Mouse (Mus musculus): Measurements from ENCODE around the gene Tnfrsf17.
"Not testable (repeated sequence)": the region's sequence is repeated elsewhere in the genome, so short reads cannot be mapped to it uniquely, and the experiment has no call there.

Gene Tnfrsf17

DNA sequence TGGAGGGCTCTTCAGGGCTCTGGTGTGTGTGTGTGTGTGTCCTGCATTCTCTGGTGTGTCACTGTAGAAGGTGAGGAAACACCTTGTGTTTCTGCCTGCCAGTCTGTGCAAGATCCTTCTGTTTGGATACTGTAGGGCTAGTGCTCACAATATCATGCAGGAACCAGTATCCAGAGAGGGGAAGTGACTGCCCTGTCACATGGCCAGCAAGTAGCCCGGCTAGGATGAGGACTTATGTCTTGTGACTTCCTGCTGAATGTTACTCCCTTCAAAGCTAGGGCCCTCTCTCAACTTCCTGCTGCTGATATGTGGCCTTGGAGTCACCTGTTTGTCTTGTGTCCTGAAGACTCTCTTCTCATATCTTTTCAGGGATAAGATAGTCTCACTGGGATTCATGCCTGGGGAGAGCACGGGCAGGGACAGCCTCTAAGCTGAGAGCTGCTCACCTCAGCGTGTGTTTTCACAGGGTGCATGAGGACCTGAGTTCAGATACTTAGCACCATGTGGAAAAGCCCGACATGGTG lies 29.7 kb downstream of the Tnfrsf17 start:
- DNase-seq: no peak

DNA sequence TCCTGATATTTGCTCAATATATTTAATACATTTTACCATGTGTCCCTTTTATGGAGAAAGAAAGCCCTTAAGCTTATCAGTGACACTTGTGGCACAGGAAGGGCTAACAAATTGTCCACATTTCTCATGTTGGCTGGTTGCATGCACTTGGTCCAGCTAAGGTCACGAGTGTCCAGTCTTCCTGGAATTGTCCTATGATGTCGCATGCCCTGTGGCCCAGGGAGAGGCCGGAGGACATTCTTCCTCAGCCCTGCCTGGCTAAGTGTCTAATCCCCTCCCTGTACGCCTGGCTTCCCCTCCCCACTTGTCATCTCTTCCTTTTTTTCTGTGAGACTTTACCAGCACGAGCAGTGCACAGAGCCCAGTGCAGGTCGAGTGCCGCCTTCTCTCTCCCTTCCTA lies 38.3 kb downstream of the Tnfrsf17 start:
- peak; percentile 38 to 52 for DNase-seq

DNA sequence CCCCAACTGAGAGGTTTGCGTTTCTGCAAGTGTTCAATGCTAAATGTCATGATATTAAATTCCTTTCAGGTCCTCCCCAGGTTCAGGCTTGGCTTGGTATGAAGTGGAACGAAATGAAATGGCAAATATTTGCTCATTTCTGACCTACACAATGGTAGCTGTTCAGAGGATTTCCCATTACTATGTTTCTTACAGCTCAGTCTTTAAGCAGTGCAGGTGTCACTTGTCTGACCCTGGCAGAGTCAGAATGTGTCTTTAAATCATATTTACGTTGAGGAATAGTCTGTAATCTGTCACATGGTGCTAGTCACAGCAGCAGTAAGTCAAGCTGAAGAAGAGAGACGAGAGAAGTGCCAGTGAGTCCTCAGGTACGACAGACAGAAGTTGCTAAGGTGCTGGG lies 45.6 kb downstream of the Tnfrsf17 start:
- no peak for DNase-seq

DNA sequence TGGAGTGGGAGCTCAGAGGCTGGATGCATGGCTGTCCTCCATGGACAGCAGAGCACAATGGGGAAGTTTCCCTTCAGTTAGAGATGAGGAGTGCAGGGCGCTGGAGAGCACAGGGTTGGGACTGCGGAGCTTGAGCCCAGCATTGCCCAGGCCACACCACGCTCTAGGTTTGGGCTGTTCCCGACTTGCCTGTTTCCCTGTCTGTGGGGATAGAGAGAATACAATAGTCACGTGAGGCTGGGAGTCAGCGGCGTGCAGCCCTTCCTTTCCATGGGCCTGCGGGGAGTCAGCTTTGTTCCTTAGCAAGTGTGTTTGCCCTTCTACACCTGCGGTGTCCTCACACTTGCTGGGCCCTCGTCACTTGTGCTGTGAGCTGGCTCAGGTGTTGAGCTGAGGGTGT lies 46.3 kb downstream of the Tnfrsf17 start:
- DNase-seq: no peak

DNA sequence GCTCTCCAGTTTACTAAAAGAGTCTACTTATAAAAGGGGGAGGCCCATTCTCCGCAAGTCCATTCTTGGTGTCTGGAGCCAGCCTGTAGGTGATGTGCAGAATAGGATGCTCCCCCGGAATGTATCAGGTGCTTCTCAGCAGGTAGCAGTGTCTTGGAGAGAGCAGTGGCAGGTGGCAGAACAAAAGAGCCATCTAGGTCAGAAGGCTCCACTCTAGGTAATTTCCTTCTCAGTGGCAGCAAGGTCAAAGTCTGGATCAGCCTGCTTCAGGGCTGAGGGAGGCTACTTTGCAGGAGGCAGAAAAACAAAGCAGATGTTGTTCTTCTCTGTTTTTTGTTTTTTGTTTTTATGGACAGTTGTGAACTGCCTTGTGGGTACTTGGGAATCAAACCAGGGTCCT lies 47.0 kb downstream of the Tnfrsf17 start:
- DNase-seq: not testable (repeated sequence)

DNA sequence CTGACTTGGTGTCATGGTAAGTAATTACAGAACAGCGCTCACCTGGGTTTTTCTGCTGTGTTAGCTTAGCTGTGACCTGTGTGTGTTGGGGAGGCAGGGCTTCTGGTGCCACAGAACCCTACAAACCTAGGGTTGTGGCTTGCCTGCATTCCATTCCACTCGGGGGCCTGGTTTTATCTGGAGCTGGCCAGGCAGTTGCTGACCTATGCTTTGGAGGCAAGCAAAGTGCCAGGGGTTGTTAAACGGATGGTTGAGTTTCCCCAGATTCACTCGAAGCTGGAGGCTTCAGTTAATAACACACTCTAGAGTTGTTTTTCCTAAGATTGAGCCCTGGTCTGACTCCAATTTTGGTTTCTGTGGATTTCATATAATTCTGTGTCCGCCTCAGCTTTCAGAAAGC lies 52.0 kb downstream of the Tnfrsf17 start:
- DNase-seq: peak; percentile 90 to 95

DNA sequence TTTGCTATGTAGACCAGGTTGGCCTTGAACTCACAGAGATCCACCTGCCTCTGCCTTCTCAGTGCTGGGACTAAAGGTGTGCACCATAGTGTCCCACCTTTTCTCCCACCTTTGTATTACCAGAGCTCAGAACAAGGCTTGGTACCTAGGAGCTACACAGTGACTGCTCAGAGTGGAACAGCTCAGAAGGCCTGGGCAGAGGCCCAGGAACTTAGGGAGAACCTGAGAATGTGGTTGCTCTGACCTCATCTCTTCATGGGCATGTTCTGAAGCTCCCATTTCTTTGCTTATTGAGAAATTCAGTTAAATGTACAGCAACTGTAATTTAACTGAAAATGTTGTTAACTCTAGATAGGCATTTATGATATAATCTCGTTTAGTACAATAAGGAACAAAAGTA lies 53.2 kb downstream of the Tnfrsf17 start:
- no peak for DNase-seq

DNA sequence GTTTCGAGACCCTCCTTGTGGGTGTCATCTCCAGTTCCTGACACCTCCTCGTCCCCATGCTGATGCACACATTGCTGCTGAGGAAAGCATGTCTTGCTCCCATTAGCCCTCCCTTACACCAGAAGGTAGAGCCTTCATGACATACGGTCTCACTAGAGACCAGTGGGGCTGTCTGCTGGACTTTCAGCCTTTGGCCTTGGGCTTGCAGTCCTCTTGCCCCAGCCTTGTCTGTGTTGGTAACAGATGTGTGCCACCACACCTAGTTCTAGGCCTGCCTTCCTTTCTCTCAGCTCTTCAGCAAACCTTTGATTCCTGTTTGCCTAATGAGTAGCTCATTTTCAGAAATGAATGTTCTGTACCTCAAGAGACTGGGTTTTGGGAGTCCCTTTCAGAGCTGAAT lies 54.8 kb downstream of the Tnfrsf17 start:
- peak in 1 of 2 experiments; percentile 47 for DNase-seq

DNA sequence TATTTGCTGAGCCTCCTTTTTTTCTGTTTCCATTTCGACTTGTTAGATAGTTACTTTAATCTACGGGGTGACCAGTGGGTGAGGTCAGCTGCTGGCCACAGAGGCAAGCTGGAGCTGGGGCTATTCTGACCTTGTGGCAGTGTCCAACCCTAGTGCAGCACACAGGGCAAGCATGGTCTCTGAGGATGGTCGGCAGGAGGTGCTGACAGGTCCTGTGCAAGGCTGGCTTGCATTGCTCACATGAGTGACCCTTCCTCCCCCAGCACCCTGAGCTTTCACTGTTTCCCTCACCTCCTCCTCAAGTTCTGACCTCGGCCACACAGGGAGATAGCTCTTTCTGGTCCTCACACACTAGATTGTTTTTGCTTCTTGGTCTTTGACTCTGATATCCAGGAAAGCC lies 55.5 kb downstream of the Tnfrsf17 start:
- DNase-seq: no peak

DNA sequence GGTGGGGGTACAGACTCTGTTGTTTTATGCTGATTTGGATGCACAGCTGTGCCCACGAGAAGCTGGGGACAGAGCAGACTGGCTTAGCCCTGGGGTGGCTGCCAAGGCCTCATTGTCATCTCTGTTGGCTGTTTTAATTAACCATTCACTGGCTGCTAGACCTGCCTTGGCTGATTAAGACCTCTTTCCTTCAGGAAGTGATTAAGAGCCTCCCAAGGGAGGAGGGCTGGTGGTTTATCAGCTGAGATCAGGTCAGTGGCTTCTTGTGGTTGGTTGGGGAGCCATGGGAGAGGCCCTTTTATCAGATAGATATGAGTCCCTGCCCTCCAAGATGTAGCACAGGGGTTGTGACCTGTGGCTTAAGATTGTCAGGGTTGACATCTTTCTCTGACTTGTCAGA lies 56.0 kb downstream of the Tnfrsf17 start:
- peak in 1 of 2 experiments; percentile 58 for DNase-seq
